Mouse (Mus musculus): ENCODE data around the gene 1700019D03Rik.
"Not testable (repeated sequence)": the region's sequence is repeated elsewhere in the genome, so short reads cannot be mapped to it uniquely, and the experiment has no call there.

DNA sequence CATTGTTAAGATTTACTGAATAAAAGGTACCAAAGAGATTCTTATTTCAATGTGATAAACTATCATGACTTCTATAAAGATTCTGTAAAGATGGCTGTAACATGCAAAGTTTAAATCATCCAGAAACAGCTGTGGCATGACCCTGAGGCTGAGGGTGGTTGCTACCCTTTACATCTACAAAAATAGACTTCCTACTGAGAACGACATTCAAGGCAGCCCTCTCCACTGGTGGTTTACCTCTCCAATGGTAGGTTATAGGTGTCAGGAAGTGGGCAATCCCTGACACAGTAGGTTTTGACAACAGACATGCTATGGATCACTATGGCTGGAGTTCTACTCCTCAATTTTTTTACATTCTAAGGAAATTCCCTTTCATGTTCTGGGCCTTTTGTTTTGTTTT, 95.5 kb downstream of the 1700019D03Rik start:
- not testable (repeated sequence) for TF ChIP-seq POLR2A (IDR thresholded peaks at IDR 0.05; ENCODE audit: insufficient read depth, low read length); EP300 (IDR thresholded peaks at IDR 0.05; ENCODE audit: insufficient read depth, low read depth, low read length)

Data from ES-Bruce4 (cell line).